Mouse (Mus musculus) spleen, adult 2 months (tissue): Measurements from ENCODE around the gene Capn2. TPM values are rescaled to one million over a fixed set of nuclear protein-coding genes. Genes with fewer than 3 reads are reported as not detected.

Experiments
- DNase-seq, 2 experiments: peaks; one replicate each; pipeline versions ENCODE4 v3.0.0 to v3.0.0-alpha.2; 2012 to 2021; ENCODE audit warnings: low spot score in 2 of 2, low read depth in 1 of 2
- H3K27ac ChIP-seq: fragments of 200-500 bp; 2 replicates; pipeline ENCODE4 v1.5.1; 2012; ENCODE audit warnings: low read length, inconsistent platforms; ENCODE audit not compliant: insufficient read depth
- H3K27me3 ChIP-seq: fragments of 200-500 bp; 2 replicates; pipeline ENCODE4 v1.6.1; 2012; ENCODE audit warnings: mild to moderate bottlenecking, moderate library complexity, low read length, inconsistent platforms; ENCODE audit not compliant: control insufficient read depth, insufficient read depth
- H3K36me3 ChIP-seq: fragments of 200-500 bp; 2 replicates; pipeline ENCODE4 v1.6.1; 2012; ENCODE audit warnings: mild to moderate bottlenecking, low read length, inconsistent platforms; ENCODE audit not compliant: control insufficient read depth, insufficient read depth
- H3K4me1 ChIP-seq: fragments of 200-500 bp; 2 replicates; pipeline ENCODE4 v1.6.1; 2011; ENCODE audit warnings: inconsistent platforms; ENCODE audit not compliant: control insufficient read depth, insufficient read depth, insufficient read length
- H3K4me3 ChIP-seq: fragments of 200-500 bp; 2 replicates; pipeline ENCODE4 v1.5.1; 2011; ENCODE audit warnings: mild to moderate bottlenecking, inconsistent platforms; ENCODE audit not compliant: insufficient read depth, insufficient read length; ENCODE audit errors: extremely low read depth
- CTCF ChIP-seq: fragments of 200-500 bp; IDR thresholded peaks from 2 replicates; pipeline ENCODE4 v1.5.1; 2011; ENCODE audit warnings: mild to moderate bottlenecking, inconsistent platforms; ENCODE audit not compliant: insufficient read depth, insufficient read length, insufficient replicate concordance; ENCODE audit errors: extremely low read depth
- POLR2A ChIP-seq: fragments of 200-500 bp; IDR thresholded peaks from 2 replicates; pipeline ENCODE4 v1.6.1; 2011; ENCODE audit warnings: low read depth, low read length, inconsistent platforms
- WGBS: fragments of 180-500 bp; shearing (Covaris S2); methylation state at CpG from one replicate; pipeline ENCODE4 v1.1.7; 2018; 5-methylcytosine and 5-hydroxymethylcytosine counted together
- polyA plus RNA-seq: library from polyadenylated mRNA; depleted of rRNA; stranded (reverse); fragments of >200 nt; gene quantifications from 2 replicates; pipeline ENCODE4 v1.2.3, GENCODE M21; 2012

The Capn2 gene
- polyA plus RNA-seq, 1 experiment: 11.7 TPM

DNA sequence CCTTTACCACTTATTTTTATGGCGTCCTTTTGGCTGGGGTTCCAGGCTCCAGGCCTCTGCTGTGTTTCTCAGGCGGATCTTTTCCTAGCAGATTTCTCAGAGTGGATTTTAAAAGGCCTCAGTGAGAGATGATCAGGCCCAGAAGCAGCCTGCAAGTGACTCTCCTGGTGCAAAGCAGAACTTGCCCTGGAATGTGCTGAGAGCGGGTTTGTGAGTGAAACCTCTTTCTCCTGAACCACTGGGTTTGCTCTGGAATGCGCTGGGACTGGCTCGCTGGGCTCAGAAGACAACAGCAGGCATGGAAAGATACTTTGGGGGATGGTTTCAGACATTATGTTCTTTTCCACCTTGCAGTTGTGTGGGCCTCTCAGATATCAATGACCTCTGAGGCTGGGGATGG lies 24.7 kb upstream of the Capn2 start:
- 88% methylated on average over 5 of the region's 5 CpGs for WGBS
- DNase-seq: no peak
- no peaks in the 10 kb centered on the region for H3K4me1 ChIP-seq

DNA sequence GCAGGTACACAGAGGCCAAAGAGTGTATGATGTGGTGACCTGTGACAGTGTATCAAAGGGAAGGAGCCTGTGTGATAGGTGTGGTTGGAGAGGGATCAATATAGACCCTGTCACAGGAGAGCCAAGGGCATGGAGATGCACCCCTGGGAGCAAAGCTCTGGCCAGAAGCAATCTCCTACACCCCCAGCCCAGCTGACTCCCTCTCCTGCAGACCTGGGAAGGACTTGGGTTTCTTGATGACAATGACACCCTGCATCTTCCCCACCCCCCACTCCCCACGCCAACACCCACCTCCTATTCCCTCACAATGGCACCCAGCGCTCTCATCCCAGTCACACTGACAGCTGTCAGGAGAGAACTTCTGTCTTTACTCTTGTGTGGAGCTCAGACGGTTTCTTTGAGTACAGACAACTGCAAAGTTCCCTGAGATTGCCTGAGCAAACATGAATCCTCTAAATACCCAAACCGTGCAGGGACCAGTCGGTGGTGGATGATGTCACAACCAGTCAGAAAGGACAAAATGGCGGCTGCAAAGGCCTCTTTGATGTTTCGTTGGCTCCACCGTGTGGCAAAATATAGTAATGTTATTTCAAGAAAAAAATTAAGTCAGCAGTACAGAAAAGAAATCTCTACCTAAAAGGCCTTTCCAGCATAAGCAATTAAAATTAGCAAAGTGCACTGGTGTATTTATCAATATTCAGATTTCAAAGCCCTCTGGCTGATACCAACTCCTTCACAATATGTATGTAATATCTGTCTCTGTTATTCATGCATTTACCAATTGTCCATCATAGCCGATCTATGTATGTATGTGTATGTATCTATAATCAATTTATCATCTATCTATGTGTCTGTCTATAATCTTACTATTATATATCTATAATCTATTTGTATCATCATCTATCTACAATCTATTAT lies 21.9 kb upstream of the Capn2 start:
- 0 out of 2 replicates have a peak overlapping the region, but pooled peaks have one; percentile 32 for H3K4me3 ChIP-seq
- DNase-seq: peak; percentile 60 to 70
- TF ChIP-seq CTCF: peak; percentile 57; the same call in 1 of the 2 replicates
- no peak for TF ChIP-seq POLR2A
- no peak overlapping the region for H3K27ac ChIP-seq
- WGBS: 24% methylated on average over 9 of the region's 9 CpGs
- no peaks in the 10 kb centered on the region for H3K4me1 ChIP-seq
- H3K27me3 ChIP-seq: no peaks in the 10 kb centered on the region
- H3K36me3 ChIP-seq: no peaks in the 10 kb centered on the region

More for the DNA sequence above, 24.7 kb upstream of the Capn2 start:
- Histone ChIP-seq H3K27ac (no peak overlapping the region), H3K4me3 (no peak overlapping the region), H3K36me3 (no peaks in the 10 kb centered on the region), H3K27me3 (no peaks in the 10 kb centered on the region)
- no peak for TF ChIP-seq CTCF
- TF ChIP-seq POLR2A: no peak

DNA sequence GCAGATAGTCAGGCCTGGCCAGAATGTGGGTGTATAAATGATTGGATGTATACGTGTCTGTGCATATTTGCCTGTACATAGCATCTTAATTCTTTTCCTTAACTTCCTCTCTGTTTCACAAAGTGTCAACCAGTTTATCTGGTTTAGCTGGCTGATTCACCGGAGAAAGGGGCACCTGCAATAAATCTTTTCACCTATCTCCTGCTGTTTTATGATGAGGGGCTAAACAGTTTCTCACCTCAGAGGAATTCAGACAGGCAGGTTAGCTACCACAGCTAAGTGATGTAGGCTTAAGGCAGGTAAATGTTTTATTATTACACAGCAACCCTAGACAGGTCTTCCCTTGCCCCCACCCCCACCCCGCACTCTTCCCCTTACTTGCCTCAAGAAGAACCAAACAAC lies 17.7 kb upstream of the Capn2 start:
- no peak overlapping the region for H3K27ac ChIP-seq
- DNase-seq: no peak
- TF ChIP-seq POLR2A (no peak), CTCF (no peak)
- H3K36me3 ChIP-seq: no peaks in the 10 kb centered on the region
- WGBS: 92% methylated on average over 3 of the region's 3 CpGs
- 0 out of 2 replicates have a peak, but pooled peaks cover 1% of the 10 kb centered on the region for H3K27me3 ChIP-seq
- no peak overlapping the region for H3K4me3 ChIP-seq
- no peaks in the 10 kb centered on the region for H3K4me1 ChIP-seq

DNA sequence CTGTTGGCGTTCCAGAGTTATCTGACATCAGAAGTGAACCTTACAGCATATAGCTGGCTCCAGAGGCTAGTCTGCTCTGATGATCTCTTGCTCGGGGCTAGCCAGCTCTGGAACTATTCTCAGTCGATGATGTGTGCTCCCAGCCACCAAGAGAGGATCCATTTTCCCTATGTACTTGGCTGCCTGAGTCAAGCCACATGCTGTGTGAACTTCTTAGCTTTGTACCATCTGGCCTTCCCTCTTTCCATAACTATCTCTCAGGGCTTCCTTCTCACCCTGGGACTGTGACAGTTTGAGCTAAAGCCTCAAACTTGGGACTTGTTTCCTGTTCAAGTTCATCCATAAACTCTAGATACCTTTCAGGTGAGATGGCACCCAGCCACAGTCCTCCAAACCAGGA lies 16.2 kb upstream of the Capn2 start:
- Histone ChIP-seq H3K27me3 (0 out of 2 replicates have a peak, but pooled peaks cover 1% of the 10 kb centered on the region), H3K27ac (no peak overlapping the region), H3K36me3 (no peaks in the 10 kb centered on the region), H3K4me1 (no peaks in the 10 kb centered on the region; the same call in 1 of the 2 replicates), H3K4me3 (no peak overlapping the region)
- DNase-seq: no peak
- WGBS: 88% methylated on average over 3 of the region's 3 CpGs
- TF ChIP-seq CTCF: no peak
- TF ChIP-seq POLR2A: no peak

DNA sequence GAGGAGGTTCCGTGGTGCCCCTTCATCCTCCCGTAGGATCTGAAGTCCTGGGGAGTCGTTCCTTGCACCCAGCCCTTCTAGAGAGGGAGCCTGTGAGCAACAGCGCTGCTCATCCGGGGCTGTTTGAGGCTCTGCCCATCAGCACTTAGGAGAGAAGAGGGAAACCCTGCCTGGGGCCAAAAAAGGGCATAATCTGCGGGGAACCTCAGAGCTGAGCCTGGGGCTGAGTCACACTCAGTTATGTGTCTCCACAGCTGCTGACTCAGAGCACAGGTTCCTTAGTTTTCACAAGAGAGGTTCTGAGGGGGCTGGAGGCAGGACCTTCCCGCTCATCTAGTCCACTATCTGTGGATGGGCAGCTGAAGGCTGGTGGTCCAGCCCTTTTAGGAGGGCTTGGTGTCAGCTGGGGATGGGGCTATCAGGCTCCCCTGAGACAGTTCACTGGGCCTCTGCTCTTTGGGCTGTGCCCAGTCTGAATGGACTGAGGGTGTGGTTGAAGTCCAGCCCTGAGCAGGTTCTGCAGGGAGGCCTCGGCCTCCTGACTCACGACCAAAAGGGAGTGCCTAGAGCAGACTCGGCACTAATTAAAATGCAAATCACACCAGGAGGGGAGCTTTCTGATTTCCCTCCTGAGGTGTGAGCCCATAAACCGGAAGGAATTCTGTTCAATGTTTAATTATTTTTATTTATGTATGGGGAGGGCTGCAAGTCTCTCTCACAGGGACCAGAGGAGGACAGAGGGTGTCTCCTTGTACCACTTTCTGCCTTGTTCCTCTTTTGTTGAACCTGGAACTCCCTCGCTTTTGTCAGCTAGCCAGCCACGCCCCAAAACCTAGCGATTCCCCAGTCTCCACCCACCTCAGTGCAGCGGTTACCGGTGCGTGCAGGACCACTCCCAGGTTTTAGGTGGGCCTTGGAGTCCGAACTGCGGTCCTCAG lies 10.8 kb upstream of the Capn2 start:
- TF ChIP-seq CTCF (no peak), POLR2A (no peak)
- H3K36me3 ChIP-seq: no peaks in the 10 kb centered on the region
- WGBS: 12% methylated on average over 19 of the region's 19 CpGs
- peak in 1 of 2 experiments; percentile 55 for DNase-seq
- no peak overlapping the region for H3K27ac ChIP-seq
- peak overlapping the region; percentile 19 for H3K4me3 ChIP-seq
- H3K4me1 ChIP-seq: peaks cover 14% of the 10 kb centered on the region; the same call in 1 of the 2 replicates
- H3K27me3 ChIP-seq: 0 out of 2 replicates have a peak, but pooled peaks cover 1% of the 10 kb centered on the region

DNA sequence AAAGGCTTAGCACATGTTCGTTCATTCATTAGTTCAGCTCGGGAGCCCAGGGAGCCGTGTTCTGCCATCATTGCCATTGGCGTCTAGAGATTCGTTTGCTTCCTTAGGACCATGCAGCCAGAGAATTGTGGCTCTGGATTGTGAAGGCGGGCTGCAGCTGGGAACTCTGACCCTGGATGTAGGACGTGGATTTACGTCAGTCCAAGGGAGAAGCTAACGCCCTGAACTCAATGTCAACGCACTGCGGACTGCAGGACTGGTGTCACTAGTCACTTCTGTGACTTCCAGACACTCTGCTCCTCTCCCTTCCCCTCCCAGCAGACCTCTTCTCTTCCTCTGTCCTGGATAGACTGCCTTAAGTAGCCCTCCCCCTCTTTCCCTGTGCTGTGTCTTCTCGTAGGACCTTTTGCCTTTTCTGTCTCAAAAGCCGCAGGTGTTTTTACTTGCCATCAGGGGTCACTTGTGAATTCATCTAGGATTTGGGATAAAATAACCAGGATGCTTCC lies 9.9 kb upstream of the Capn2 start:
- Histone ChIP-seq H3K27ac (no peak overlapping the region), H3K4me3 (no peak overlapping the region), H3K4me1 (peaks cover 14% of the 10 kb centered on the region; the same call in 1 of the 2 replicates), H3K27me3 (no peaks in the 10 kb centered on the region), H3K36me3 (no peaks in the 10 kb centered on the region)
- 85% methylated on average over 13 of the region's 13 CpGs for WGBS
- no peak for DNase-seq
- TF ChIP-seq POLR2A (no peak), CTCF (no peak)
